Mouse (Mus musculus) NIH3T3 (cell line): ENCODE measurements around the gene Ppp2r1b.

ENCODE experiments used
- DNase-seq: peaks from one replicate; pipeline ENCODE4 v3.0.0-alpha.2; 2012; ENCODE audit warnings: low read depth

Gene Ppp2r1b

DNA sequence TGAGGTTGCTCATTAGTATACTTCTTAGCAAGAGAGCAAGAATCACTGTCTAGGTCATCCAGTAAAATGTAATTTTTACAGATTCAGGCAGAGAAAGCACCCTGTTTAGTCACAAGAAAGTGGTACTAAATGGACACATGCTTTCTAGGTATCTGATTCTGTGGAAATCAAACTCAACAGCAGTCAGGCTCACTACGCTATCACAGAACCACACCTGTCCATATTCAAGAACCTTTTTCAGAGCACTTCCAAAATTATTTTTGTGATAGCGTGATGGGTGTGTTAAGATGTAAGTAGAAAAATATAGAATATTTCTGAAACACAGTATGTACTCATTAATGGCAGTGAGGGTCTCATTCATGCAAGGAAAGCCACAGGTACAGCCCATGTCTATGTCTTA lies 74.5 kb downstream of the Ppp2r1b start:
- no peak for DNase-seq

DNA sequence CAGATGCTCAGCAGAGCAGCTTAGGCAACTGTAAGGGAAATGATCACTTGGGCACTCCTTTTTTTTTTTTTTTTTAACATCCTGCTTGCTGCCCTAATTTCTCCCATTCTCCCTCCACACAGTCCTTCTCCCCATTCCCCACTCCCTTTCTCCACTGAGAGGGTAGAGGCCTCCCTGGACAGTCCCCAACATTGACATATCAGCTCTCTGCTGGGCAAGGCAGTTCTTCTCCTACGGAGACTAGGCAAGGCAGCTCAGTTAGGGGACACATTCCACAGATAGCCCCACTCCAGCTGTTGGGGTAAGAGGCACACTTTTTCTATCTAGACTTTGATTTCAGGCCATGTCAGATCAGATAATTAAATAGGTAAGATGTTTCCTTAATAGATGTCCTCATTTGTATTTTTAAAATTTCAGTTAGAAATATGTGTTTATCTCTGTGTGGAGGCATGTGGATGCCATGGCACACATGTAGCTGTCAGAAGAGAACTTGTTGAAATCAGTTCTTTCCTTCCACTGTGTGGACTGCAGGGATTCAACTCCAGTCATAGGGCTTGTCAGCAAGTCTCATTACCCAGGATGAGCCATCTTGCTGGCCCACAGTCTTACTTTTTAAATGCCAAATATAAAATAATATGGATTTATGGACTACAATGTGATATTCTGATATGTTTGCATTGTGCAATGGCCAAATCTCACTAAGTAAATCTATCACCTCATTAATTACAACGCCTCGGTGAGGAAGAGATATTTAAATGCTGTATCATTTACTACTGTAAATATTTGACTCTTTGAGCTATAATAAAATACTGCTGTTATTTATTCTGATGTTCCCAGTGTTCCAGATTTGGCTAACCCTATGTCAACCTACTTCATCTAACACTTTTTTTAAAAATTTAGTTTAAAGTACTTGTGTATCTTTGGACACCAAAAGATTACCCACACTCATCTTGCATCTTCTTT lies 76.1 kb downstream of the Ppp2r1b start:
- DNase-seq, result no peak

DNA sequence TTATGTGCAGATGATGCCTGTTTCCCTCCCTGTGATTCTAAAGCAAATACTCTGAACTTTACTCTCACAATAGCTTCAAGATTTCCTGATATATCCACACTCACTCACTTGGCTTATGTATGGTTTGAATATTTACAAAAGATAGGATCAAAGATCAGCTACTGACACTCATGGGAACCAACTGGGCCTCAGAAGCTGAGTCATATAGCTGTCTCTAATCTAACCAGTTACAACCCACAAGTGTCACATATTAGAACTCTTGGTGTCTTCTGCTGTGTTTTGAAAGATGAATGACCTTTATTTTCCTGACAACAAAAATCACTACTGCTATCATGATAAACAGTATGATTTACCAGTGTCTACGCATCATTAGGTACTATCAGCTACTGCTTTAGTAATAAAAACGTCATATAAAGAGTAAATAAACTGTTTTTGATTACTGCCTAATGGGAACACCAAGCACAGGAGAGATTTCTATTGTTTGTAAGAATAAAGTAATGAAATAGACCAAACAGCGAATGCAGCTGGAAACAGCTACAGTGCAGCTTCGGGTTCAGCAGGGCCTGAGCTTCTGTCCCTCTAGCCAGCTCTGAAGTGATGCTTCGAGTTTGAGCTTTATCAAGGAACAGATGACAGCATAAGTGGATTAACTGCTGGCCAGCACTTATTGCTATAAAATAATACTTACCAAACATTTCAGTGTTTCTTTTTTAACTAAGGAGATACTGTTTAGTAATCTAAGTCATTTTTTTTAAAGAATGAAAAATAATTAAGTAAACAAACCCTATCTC lies 77.5 kb downstream of the Ppp2r1b start:
- no peak for DNase-seq

DNA sequence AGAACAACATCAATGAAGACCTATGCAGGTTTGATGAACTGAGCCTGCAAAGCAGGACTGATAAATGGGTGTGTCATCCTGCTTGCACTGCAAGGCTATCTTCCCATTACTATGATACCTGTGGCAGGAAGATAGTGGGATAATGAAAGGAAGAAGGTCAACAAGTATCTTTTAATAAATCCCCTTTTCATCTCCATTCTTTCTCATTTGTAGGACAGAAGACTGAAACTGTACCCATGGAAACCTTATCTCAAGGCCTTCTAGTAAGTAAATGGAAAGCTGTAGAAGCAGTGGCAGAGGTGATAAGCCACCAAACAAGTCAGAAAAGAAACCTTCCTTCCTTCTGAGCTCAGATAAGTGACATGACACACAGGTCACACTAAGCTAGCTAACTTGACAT lies 79.4 kb downstream of the Ppp2r1b start:
- DNase-seq, result no peak

DNA sequence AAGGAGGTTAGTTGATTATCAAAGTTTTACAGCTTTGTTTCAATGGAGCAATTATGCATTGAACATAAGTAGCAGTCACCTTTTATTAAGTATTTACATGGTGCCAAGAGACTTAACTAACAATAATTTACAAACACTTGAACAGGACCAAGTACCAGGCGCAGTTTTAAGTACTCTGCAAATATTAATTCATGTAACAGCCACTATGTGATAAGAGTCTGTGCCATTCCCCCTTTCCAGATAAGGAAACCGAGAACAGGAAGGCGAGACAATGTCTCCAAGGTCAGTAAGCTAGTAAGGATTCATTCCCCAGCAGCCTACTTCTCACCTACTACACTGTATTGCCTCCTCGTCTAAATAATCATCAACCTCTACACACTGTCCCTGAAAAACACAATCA lies 80.7 kb downstream of the Ppp2r1b start:
- no peak for DNase-seq

DNA sequence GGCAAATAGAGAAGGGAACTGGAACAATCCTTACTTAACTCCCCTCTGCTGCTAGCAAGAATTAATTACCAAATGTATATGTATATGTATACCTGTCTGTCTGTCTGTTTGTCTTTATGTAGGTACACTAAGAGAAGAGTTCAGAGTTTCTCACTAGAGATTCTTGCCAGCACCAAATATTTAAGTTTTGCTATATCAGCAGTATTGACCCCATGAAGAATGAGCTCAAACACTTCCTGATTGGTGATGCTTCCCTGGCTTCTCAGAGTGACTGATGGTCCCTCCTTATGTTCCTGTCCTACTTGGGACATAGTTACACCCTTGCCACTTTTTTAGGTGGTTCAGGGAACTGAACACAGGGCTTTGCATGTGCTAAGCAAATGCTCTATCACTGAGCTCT lies 84.9 kb downstream of the Ppp2r1b start:
- DNase-seq, result no peak

DNA sequence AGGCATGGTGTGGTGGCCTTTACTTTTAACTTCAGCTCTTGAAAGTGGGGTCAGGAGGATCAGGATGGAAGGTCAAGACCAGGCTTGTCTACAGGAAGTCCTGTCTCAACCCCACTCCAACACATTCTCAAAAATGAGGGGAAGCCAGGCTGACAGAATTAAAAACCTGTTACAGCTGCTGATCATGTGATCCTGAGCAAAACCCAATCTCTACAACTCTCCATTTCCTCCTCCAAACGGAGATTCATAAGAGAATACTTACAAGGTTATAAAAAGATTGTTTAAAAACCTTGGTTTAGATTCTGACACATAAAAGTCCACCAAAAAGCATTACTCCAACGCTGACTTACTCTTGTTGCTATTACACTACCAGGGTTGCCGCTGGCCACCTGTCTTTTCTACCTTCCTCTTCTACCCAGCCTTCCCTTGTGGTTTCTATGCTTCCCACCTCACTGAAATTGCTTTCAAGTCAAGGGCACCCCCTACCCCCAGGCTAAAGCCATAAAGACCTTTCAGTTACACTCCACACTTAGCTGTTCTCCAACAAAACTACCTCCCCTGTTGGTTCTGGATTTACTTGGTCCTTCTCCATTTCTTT lies 96.8 kb downstream of the Ppp2r1b start:
- no peak for DNase-seq

DNA sequence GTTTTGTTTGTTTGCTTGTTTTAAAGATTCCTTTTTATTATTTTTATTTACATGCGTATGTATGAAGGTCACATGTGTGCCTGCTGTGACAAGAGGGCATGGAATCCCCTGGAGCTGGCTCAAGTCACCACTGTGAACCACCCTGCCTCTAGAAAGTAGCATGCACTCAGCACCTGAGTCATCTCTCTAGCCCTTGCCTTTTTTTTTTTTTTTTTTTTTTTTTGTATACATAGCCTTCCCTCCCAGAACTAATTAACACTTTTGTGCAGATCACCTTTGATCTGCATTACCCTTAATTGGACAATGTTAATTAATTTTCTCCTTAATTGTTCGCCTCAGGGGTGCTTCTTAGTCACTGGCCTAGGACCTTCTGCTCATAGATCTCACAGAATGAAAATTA lies 97.6 kb downstream of the Ppp2r1b start:
- no peak for DNase-seq
